Mouse (Mus musculus): ENCODE measurements around the gene Gemin7. TPM values are rescaled to one million over a fixed set of nuclear protein-coding genes. Genes with fewer than 3 reads are reported as not detected.

The Gemin7 gene
- total and polyA plus RNA-seq, 3 experiments: 25.8 to 55.4 (median 51.2) TPM

- TF ChIP-seq POLR2AphosphoS5 (IDR thresholded peaks at IDR 0.05; ENCODE audit: insufficient replicate concordance, low read depth, low read length): no peak
- no peak for TF ChIP-seq TAL1 (conservative IDR thresholded peaks at IDR 0.05; ENCODE audit: low read depth, low read length)
- no peak for TF ChIP-seq GATA2 (IDR thresholded peaks at IDR 0.05; ENCODE audit: borderline replicate concordance, low read depth, low read length)
- TF ChIP-seq GATA1 (IDR thresholded peaks at IDR 0.05; ENCODE audit: borderline replicate concordance, low read length): no peak
- TF ChIP-seq CTCF (IDR thresholded peaks at IDR 0.05; ENCODE audit: low read depth, low read length): no peak
- no peaks in the 10 kb centered on the region for H3K27me3 ChIP-seq (ENCODE audit: insufficient read depth, low read length)
- DNase-seq (ENCODE audit: low spot score) (no peak), ATAC-seq (ENCODE audit: extremely low read depth, insufficient number of reproducible peaks, low FRiP score, poor library complexity, severe bottlenecking) (no peak)
- peaks cover 72% of the 10 kb centered on the region for H3K36me3 ChIP-seq (replicated peaks)
- peak overlapping the region; percentile 96 for H3K4me3 ChIP-seq (ENCODE audit: low read depth, low read length)
- H3K4me1 ChIP-seq (ENCODE audit: insufficient read depth, low read depth, low read length): peaks cover 62% of the 10 kb centered on the region
- peaks cover 10% of the 10 kb centered on the region for H3K9me3 ChIP-seq (replicated peaks)
These were observed 16.0 kb downstream of the Gemin7 start for GRCm38 (mm10) chr7:19561431-19561764.

- Histone ChIP-seq H3K36me3 (replicated peaks) (peaks cover 73% of the 10 kb centered on the region), H3K9me3 (replicated peaks) (peaks cover 10% of the 10 kb centered on the region), H3K4me1 (ENCODE audit: insufficient read depth, low read depth, low read length) (peaks cover 62% of the 10 kb centered on the region), H3K4me3 (ENCODE audit: low read depth, low read length) (peak overlapping the region; percentile 96), H3K27me3 (ENCODE audit: insufficient read depth, low read length) (no peaks in the 10 kb centered on the region)
- ATAC-seq (ENCODE audit: extremely low read depth, insufficient number of reproducible peaks, low FRiP score, poor library complexity, severe bottlenecking) (no peak), DNase-seq (ENCODE audit: low spot score) (no peak)
- TF ChIP-seq GATA2 (IDR thresholded peaks at IDR 0.05; ENCODE audit: borderline replicate concordance, low read depth, low read length) (no peak), TAL1 (conservative IDR thresholded peaks at IDR 0.05; ENCODE audit: low read depth, low read length) (no peak), POLR2AphosphoS5 (IDR thresholded peaks at IDR 0.05; ENCODE audit: insufficient replicate concordance, low read depth, low read length) (no peak), CTCF (IDR thresholded peaks at IDR 0.05; ENCODE audit: low read depth, low read length) (no peak), GATA1 (IDR thresholded peaks at IDR 0.05; ENCODE audit: borderline replicate concordance, low read length) (no peak)
These were observed 16.7 kb downstream of the Gemin7 start for GRCm38 (mm10) chr7:19560491-19561260.

GRCm38 (mm10) chr7:19558965-19559364 lies 18.4 kb downstream of the Gemin7 start:
- Histone ChIP-seq H3K4me3 (ENCODE audit: low read depth, low read length) (no peak overlapping the region), H3K9me3 (replicated peaks) (no peaks in the 10 kb centered on the region), H3K4me1 (ENCODE audit: insufficient read depth, low read depth, low read length) (peaks cover 65% of the 10 kb centered on the region), H3K27me3 (ENCODE audit: insufficient read depth, low read length) (no peaks in the 10 kb centered on the region), H3K36me3 (replicated peaks) (peaks cover 72% of the 10 kb centered on the region)
- TF ChIP-seq GATA2 (IDR thresholded peaks at IDR 0.05; ENCODE audit: borderline replicate concordance, low read depth, low read length) (no peak), CTCF (IDR thresholded peaks at IDR 0.05; ENCODE audit: low read depth, low read length) (peak; percentile 32)
- peak; percentile 37 for DNase-seq (ENCODE audit: low spot score)
- no peak for ATAC-seq (ENCODE audit: extremely low read depth, insufficient number of reproducible peaks, low FRiP score, poor library complexity, severe bottlenecking)

- ATAC-seq (ENCODE audit: extremely low read depth, insufficient number of reproducible peaks, low FRiP score, poor library complexity, severe bottlenecking) (no peak), DNase-seq (ENCODE audit: low spot score) (no peak)
- Histone ChIP-seq H3K4me1 (ENCODE audit: insufficient read depth, low read depth, low read length) (peaks cover 61% of the 10 kb centered on the region), H3K9me3 (replicated peaks) (no peaks in the 10 kb centered on the region), H3K27me3 (ENCODE audit: insufficient read depth, low read length) (no peaks in the 10 kb centered on the region), H3K4me3 (ENCODE audit: low read depth, low read length) (no peak overlapping the region), H3K36me3 (replicated peaks) (peaks cover 73% of the 10 kb centered on the region)
- TF ChIP-seq GATA1 (IDR thresholded peaks at IDR 0.05; ENCODE audit: borderline replicate concordance, low read length): no peak
- TF ChIP-seq POLR2AphosphoS5 (IDR thresholded peaks at IDR 0.05; ENCODE audit: insufficient replicate concordance, low read depth, low read length): no peak
- no peak for TF ChIP-seq TAL1 (conservative IDR thresholded peaks at IDR 0.05; ENCODE audit: low read depth, low read length)
- no peak for TF ChIP-seq GATA2 (IDR thresholded peaks at IDR 0.05; ENCODE audit: borderline replicate concordance, low read depth, low read length)
- no peak for TF ChIP-seq CTCF (IDR thresholded peaks at IDR 0.05; ENCODE audit: low read depth, low read length)
These were observed 19.2 kb downstream of the Gemin7 start for GRCm38 (mm10) chr7:19557982-19558900.

GRCm38 (mm10) chr7:19557086-19557485 lies 20.3 kb downstream of the Gemin7 start:
- Histone ChIP-seq H3K9me3 (replicated peaks) (no peaks in the 10 kb centered on the region), H3K27me3 (ENCODE audit: insufficient read depth, low read length) (no peaks in the 10 kb centered on the region), H3K36me3 (replicated peaks) (peaks cover 82% of the 10 kb centered on the region), H3K4me1 (ENCODE audit: insufficient read depth, low read depth, low read length) (peaks cover 56% of the 10 kb centered on the region), H3K4me3 (ENCODE audit: low read depth, low read length) (no peak overlapping the region)
- DNase-seq (ENCODE audit: low spot score): no peak
- ATAC-seq (ENCODE audit: extremely low read depth, insufficient number of reproducible peaks, low FRiP score, poor library complexity, severe bottlenecking): no peak
- TF ChIP-seq GATA1 (IDR thresholded peaks at IDR 0.05; ENCODE audit: borderline replicate concordance, low read length) (no peak), TAL1 (conservative IDR thresholded peaks at IDR 0.05; ENCODE audit: low read depth, low read length) (no peak)

- Histone ChIP-seq H3K27me3 (ENCODE audit: insufficient read depth, low read length) (no peaks in the 10 kb centered on the region), H3K36me3 (replicated peaks) (peaks cover 97% of the 10 kb centered on the region), H3K4me3 (ENCODE audit: low read depth, low read length) (no peak overlapping the region), H3K4me1 (ENCODE audit: insufficient read depth, low read depth, low read length) (peaks cover 38% of the 10 kb centered on the region), H3K9me3 (replicated peaks) (no peaks in the 10 kb centered on the region)
- no peak for TF ChIP-seq TAL1 (conservative IDR thresholded peaks at IDR 0.05; ENCODE audit: low read depth, low read length)
- TF ChIP-seq GATA1 (IDR thresholded peaks at IDR 0.05; ENCODE audit: borderline replicate concordance, low read length): no peak
- no peak for TF ChIP-seq POLR2AphosphoS5 (IDR thresholded peaks at IDR 0.05; ENCODE audit: insufficient replicate concordance, low read depth, low read length)
- no peak for TF ChIP-seq GATA2 (IDR thresholded peaks at IDR 0.05; ENCODE audit: borderline replicate concordance, low read depth, low read length)
- no peak for TF ChIP-seq CTCF (IDR thresholded peaks at IDR 0.05; ENCODE audit: low read depth, low read length)
- ATAC-seq (ENCODE audit: extremely low read depth, insufficient number of reproducible peaks, low FRiP score, poor library complexity, severe bottlenecking) (no peak), DNase-seq (ENCODE audit: low spot score) (no peak)
These were observed 23.2 kb downstream of the Gemin7 start for GRCm38 (mm10) chr7:19554168-19554567.
